Mouse (Mus musculus): Measurements from ENCODE around the gene Tmem200b.

Gene Tmem200b

DNA sequence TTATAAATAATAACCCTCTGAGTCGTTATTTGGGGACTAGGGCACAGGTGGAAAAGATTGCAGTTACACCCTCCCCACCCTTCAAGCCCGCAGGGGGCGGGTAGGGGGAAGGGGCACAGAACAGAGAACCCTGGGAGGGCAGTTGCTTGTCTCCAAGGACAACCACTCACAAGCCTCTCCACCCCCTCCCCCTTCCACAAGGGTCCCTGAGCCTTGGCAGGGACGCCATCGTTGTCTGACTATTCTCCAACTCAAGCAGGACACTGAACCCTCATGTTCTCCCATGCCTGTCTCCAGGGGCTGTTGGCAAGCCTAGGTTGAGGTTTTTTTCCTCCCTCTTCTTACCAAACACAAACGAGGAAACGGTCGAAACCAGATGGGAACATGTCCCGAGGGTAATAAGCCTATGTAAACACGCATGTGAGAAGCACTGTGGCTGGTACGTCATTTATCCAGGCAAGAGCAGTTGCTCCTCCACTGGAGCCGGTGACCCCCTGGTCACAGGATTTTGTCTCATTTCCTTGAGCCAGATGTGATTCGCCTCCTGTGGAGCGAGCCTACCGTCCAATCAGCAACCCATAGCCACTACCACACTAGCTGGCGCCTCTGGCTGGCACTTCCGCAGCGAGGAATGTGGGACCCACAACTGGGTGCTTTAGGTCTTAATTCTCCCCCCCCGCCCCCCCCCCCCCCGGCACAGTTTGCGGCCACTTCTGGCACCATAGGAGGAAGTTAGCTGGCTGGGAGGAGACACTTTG is 11.2 kb upstream of the Tmem200b start:
- DNase-seq (ENCODE audit: low read depth): peak; percentile 84

DNA sequence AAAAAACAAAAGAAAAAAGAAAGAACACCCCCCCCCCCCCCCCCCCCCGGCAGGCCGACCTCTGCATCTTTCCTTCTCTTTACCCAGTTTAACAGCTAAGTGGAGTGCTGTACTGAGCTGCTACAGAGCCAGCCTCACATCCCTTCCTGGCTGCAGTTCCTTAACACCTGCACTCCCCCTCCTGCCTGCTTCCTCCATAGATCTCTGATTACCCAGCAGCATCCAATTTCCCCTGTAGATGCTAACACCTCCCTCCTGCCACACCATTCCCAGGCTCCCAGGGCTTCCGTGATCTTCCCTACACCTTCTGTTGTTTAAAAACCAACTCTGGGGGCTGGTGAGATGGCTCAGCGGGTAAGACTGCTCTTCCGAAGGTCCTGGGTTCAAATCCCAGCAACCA is 10.1 kb upstream of the Tmem200b start:
- DNase-seq (ENCODE audit: low read depth): no peak

DNA sequence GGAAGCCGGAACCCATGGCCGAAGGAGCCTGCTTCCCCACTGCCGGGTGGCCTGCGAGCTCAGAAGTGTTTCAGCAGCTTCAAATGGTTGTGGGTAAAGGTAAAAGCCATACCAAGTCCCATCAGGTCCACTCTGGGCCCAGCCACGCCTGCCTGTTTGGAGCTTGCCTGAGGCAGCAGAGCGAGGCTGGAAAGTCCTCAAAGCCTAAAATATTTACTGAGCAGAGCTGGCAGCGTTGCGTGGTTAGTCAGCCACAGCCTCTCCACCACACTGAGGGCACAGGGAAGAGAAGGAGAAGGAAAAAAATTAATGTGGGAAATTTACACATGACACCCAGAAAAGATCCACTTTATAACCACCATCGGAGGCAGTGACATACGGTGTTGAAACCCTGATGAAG is 8.0 kb upstream of the Tmem200b start:
- DNase-seq (ENCODE audit: low read depth): no peak

DNA sequence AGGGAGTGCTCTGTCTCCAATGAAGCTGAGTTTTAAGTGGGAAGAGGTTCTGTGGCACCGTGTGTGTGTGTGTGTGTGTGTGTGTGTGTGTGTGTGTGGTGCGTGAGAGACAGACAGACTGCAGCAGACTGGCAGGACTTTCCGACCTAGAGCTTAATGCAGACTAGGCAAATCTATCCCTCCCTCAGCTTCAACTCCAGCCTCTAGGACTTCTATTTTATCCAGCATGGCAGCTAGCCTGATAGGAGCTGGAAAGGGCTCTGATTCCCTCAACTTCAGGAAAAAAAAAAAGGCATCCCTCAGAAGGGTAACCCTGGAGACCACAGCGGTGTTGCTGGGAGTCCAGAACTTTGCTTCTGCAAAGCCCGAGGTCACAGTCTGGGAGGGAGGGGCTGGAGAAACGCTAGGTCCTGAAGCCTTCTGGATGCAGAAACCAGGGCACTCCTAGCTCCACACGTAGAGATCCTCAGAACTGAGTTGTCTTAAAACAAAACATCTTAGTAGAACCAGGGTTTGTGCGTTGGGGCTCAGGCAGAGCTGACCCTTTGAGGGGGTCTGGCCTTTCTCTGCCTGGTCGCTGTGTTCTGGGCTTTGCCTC is 7.4 kb upstream of the Tmem200b start:
- DNase-seq (ENCODE audit: low read depth): no peak

DNA sequence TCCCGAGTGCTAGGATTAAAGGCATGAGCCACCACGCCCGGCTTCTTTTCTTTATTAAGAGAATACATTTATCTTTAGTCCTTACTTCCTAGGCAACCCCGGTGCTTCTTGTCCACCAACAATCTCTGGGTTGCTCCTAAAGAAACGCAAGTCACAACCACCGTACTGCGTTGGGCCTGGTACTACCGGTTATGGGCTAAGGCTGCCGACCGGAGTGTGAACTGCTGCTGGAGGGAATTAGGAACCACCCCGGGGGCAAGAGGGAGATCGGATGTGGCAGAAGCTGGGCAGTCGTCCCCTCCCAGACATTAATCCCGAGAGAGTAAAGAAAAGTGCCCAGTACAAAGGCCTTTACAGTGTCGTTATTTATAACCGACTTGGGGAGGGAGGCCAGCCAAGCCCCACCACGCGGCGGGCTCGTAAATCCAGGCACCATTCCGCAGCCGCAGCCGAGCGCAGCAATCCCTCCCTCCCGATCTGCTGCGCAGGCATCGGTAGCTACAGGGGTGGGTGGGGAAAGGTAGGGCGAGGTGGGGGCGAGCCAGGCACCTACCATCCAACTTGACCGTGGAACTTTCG is 6.6 kb upstream of the Tmem200b start:
- no peak for DNase-seq (ENCODE audit: low read depth)

DNA sequence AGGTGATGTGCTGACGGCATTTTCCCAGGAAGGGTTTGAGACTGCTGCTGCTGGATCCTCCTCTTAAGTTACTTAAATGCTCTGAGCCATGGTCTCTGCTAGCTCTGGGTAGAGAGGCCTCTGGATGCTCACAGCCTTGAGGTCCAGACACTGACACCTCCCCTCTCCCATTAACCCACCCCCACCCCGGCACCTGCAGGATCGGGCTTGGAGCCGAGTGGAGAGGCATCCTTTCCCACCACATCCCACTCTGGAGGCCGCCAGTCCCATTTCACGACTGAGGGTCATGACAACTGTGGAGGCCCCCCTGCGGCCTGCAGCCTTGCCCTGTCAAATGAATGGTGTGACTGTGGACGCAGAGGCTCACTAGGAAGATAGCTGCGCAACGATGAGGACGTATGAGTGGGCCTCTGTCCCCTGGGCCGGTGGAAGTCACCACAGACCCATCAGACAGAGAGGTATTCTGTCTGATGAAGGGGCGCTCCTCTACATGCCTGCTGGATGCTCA is 5.7 kb upstream of the Tmem200b start:
- DNase-seq (ENCODE audit: low read depth): no peak

DNA sequence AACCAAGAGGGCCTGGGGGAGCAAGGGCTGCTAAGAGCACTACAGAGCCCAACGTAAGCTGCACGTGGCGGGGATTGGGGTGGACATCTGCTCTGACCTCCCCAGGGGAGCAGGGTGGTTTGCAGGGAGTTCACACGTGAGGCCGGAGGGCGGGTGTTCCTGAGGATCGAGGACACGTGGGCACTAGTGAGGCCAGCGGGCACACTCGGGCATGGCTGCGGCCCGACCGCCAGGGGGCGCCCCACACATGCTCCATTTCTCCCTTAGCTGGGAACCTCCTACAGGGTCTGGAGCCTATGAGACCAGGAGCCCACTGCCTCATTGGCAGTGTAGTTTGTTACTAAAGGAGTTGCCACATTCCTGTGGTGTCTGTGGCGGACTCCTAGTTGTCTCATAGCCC is 5.1 kb upstream of the Tmem200b start:
- peak; percentile 79 for DNase-seq (ENCODE audit: low read depth)

DNA sequence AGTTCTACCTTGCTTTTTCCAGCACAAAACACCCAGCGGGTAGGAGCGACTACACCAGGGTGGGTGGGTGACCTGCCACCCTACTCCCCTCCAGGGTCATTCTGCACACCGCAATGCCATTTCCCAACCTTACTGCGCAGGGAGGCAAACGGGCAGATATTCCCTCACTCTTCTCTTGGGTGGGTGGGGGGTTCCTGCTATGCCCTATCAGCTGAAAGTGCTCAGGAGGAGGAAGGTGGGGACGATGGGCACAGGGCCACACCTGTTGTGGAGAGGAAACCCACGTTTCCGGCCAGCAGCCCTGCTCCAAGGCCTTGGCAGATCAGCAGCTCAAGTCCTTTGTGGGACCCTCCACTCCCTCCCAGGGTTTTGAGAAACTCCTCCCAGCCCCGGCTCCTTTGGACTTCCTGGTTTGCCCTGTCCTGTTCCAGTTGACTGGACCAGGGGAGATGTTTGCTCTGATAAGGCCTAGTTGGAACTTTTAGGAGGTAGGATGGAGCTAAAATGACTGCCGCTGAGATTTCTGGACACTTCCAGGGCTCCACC is 4.5 kb upstream of the Tmem200b start:
- peak; percentile 38 for DNase-seq (ENCODE audit: low read depth)

DNA sequence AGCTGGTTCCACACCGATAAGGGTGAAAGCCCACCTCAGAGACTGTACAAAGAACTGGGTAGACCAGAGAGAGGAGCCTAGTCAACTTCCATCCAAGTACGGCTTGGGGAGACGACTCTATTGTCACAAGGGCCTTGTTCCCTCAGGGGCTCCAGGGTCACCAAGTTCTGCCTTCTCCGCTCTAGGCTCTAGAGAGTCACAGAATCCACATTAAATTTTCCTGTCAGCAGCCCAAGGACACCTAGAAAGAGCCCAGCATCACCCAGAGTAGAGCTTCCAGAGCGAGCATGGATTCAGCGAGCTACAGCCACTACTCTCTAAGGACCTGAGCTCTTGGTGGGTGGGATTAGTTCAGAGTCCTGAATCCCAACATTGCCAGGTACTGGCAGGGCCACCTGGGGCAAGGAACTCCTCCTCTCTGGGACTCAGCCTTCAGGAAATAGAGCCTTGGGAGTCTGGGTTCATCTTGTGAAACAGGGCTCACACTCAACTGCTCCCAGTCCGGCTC is 3.5 kb upstream of the Tmem200b start:
- DNase-seq (ENCODE audit: low read depth): no peak

DNA sequence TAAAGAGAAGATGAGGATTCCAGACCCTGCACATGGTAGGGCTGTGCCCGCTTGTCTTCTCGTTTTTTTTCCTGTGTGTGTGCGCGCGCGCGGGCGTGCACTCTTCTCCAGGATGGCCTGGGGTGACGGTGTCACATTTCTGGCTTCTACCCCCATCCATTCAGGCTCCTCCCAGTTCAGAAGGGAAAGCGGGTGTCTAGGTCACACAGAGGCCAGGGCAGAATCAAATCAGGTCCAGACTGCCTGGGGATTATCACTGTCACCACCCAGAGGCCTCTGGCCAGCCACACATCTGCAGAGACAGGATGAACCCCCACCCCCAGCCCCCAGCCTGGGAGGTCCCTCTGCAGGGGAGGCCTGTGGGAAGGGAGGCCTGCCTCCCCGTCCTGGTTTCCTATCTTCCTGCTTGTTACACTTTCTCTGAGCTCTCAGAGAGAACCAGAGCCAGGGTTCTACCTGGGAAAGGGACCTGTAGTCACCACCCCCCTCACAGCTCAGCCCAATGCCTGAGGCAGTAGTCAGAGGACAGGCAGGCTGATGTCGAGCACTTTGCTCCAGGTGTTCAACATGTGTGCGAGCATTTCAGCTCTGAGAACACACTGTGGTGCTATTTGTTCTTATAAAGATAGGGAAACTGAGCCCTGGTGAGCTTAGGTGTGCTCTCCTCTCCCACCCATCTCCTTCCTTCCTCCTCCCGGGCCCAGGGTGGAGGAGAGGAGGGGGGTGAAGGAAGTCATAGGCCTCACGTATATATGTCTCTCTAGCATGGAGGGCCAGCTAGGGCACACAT is 2.7 kb upstream of the Tmem200b start:
- DNase-seq (ENCODE audit: low read depth): peak; percentile 68

DNA sequence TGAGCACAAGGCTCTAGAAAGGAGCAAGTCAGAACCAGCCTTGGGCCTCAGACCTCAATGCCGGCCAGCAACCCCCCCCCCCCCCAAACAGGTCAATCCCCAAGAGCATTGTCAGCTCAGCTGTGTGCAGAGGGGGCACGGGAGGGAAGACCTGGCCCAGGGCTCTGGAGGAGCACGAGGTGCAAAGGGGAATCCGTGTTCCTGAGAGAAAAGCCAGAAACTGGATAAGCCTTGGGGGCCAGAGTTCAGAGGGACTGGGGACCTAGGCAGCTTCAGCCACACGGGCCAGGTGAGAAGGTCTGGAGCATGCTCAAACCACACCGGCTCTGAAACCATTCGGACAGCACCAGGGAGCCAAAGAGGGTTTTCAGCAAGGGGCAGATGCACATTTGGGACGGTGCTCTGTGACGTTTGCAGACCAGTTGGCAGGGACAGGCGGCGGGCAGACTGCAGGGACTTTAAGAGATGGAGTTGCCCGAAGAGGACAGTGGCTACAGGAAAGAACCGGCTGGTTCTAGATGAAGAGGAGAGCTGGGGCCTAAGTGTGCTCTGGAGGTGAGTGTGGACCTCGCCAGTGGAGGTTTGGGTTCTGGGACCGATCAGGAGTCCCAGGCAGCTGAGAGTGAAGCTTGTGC is 1.9 kb upstream of the Tmem200b start:
- no peak for DNase-seq (ENCODE audit: low read depth)

DNA sequence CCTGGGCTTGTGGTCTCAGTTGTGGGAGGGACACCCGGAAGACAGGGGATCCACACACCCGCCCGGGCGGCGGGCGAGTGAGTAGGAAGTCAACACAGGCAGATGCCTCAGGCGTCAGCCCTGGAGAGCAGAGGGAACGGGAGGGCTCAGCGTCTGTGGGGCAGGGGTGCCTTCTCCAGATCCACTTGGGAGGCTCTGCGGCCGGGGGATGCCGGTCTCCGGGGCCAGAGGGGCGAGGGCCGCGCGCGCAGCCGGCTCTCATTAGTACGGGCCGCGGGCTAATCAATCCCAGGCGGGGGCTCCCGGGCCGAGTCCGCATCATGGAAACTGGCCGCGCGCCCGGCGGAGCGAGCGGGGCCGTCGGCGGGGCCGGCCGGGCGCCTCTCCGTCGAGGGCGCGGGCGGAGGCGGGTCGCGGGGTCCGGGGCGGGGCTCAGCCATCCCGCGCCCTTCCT is 1.4 kb upstream of the Tmem200b start:
- no peak for DNase-seq (ENCODE audit: low read depth)

DNA sequence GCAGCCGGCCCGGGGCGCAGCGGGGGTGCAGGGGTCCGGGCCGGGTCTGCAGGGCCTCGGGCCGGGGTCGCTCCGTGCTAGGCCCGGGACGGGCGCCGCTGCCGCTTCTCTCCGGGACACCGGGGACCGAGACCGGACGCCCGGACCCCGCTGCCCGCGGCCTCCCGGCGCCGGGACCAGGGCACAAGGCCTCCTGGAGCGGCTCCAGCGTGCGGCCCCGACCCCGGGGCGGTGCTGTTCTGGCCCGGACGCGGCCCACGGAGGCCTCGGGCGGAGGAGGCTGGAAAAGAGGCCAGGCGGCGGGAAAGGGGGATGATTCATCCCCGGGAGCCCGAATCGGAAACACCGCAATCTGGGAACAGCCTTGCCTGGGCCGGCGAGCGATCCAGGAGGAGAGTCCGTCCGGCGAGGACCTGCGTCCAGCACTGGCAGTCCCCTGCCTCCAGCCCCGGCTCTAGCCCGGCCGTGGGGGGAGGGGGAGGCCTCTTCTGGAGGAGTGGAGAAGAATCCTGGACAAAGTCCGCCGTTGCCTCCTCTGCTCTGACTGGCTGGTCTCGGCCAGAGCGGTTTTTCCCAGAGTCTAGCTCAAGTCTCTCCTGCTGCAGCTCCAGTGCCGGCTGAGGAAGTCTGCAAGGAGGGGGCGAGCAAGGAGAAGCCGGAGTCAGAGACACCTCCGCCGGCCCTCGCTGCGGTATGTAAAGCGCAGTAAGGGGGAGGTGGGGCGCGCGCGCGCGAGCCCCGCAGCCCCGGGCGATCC is 798 bp upstream of the Tmem200b start:
- no peak for DNase-seq (ENCODE audit: low read depth)

DNA sequence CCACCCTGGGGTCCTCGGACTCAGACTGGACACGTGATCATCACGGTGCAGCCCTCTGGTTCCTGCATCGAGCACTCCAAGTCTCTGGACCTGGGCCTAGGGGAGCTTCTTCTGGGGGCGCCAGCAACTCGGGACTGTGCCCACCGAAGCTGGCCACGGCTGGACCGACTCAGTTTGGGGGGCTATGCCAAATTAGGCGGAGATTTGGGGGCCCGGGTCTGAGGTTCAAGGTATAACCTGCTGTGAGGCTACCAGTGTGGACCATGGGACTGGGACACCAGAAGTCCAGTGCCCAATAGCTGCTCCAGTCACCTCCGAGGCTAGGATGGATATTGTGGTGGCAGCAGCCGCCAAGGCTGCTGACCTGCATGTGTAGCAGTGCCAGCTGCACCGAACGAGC is 833 bp downstream of the Tmem200b start:
- DNase-seq (ENCODE audit: low read depth): no peak

DNA sequence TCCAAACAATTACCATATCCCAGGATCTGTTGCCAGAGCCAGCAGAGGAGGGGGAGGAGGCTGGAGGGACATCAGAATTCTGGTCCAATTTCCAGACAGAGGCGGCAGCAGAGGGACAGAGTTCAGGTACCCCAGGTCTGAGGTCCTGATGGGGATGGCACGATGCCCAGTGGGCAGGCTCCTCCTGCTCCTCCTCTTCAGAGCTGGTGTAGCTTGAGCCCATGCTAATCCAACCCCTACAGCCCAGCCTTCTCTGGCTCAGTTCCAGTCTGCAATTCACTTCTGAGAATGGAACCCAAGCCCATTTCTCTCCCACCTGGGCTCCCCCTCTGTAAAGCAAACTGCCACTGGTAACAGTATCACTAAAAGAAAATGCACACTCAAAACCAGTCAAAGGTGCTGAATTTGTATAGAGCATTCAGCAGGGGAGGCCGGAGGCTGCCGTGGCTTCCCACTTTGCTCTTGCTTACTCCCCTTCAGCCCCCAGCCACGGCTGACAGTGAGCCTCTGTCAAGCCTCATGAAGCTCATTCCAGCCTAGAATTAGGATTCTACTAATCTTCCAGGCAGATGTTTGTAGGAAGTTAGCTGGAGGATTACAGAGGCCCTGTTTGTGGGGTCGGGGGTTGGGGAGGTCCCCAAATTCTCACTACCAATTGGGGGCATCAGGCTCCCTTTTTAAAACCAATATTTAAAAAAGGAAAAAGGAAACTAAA is 2.7 kb downstream of the Tmem200b start:
- DNase-seq (ENCODE audit: low read depth): no peak

DNA sequence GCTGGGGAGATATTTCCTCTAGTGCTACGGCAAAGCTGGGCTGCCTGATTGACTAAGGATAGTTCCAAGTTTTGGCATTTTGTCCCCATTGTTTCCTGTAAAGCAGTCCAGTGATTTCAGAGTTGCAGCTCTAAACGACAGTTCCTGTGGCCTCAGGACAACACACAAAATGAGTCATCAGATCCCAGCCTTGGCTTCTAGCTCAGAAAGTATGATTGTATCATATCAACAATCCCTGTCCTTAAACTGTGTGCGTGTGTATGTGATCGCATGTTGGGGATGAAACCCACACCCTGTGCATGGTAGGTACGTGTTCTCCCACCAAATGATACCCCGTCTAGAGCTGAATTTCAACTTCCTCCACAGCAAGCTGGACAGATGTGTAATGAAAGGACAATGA is 7.6 kb downstream of the Tmem200b start:
- peak; percentile 53 for DNase-seq (ENCODE audit: low read depth)

DNA sequence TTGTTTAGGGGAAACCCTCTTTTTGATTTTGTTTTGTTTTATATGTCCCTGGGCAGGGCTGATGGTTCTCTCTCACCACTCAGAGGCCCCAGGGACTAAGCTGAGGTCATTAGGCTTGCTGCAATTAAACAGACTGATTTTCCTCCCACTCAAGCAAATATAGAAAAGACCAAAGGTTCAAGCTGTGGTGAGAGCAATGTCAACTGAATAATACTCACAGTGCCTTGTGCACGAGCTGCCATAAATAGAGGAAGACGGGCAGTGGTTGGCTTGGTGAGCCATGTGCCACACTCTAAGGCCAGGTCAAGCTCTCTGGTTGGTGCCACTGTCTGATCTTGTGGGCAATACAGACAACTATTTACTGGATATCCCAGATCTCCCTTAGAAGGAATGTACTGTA is 17.9 kb downstream of the Tmem200b start:
- no peak for DNase-seq (ENCODE audit: low read depth)

DNA sequence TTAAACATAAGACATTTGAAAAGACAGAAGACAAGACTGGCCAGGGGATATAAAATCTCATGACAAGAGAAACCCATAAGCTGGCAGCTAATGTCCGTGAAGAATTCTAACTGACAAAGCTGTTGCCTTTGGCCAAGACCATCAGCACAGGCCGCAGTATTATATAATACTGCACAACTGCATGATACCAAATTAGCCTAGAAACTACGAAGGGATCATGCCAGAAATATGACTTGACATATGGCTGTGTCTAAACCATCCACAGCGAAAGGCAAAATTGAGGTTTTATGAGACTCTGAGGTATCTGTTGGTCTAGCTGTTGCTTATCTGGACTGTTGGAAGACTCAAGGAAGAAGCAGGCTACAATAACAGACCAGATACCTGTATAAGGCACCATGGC is 19.3 kb downstream of the Tmem200b start:
- DNase-seq (ENCODE audit: low read depth): no peak

DNA sequence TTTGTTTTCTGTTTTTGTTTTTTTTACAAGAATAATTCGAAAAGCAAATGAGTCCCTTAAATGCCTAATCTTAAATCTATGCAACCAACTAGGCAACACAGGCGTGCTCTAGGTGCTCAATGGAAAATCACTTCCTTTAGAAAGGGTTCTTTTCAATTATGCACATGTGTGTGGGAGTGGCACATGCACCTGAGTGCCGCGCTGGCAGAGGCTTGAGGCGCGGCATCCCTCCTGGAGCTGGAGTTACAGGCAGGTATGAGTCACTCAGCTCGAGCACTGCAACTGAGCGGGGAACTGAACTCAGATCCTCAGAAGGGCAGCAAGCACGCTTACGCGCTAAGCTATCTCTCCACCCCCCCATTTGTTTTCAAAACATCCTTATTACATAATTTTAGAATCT is 26.3 kb downstream of the Tmem200b start:
- no peak for DNase-seq (ENCODE audit: low read depth)

DNA sequence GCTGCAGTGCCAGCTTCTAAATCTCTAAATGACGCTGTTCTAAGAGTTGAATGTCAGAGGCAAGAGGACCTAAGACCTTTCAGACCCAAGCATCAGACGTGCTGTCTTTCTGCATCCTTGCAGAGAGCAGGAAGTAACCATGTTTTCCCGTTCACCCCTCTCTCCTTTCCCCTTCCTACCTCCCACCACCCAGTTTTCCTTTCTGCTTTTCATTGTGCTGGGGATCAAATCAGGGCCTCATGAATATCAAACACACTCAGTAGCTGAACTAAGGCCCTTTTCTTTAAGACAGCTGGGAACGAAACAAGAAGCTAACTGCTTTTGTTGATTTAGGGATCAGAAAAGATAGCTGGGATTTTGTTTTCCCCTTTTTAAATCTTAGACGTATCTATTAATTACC is 28.3 kb downstream of the Tmem200b start:
- no peak for DNase-seq (ENCODE audit: low read depth)
